Mouse (Mus musculus): Measurements from ENCODE around the gene Klhl2.

The Klhl2 gene

DNA sequence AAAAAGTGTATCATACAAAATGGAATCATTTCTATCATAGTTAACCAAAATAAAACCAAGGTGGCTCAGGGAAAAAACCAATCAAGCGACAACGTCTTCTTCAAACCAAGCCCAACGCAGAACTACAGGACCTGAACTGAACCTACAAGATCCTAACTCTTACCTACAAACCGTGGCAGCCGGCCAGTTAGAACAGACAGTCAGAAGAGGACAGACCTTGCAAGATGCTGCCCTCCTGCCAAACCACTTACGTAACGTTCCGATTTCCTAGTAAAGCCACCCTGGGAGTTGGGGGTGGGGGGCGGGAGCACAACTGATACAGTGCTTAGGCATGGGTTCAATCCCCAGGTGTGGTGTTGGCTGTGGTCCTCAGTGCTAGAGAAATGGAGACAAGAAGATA is 82.8 kb downstream of the Klhl2 start:
- DNase-seq, result no peak

DNA sequence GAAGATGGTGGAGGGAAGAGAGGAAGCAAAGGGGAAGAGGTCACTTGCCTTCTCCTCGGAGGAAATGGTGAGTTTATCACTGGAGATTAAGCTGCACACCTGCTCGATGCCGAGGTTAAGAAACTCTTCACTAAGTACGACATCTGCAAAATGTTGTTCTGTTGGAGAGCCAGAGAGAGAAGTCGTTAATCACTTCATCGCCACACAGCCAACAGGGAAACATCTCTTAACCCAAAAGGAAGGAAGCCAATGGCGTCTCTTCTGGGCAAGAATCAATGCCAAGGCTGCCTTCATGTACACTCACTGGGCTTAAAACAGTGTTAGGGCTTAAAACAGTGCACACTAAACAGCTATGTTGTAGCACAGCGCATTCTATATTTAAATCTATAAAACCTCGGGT is 85.7 kb downstream of the Klhl2 start:
- no peak for DNase-seq

DNA sequence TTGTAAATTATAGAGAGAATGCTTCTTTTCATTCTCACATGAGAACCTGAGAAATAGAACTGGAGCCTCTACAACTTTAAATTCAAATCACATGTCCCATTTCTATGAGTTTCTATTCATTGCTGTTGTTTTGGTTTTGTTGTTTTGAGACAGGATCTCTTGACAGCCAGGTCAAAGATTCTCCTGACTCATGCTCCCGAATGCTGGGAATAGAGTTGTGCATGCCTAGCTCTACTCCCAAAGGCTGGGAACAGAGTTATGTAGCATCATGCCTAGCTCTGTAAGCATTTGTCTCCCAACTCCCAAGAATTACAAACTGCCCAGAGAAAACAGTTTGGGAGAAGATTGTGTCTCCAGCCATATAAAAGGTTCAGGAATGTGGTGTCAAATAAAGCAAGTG is 87.1 kb downstream of the Klhl2 start:
- DNase-seq, result no peak

DNA sequence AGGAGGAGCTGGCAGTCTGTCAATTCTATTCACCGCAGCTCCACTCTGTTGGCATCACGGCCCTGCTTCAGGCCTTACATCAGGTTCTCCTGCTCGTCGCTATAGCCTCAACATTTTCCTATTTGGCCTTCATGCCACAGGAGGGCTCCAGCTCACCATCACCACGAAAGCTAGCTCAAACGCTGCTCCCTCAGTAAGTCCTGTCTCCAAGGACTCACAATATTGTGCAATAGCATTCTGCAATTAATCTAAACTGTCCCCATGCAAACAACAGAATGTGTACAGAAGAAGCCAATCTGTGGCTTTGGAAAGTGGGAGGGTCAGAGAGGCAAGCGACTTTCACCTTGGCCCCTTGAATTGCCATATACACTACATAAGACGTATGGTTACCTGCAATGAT is 88.4 kb downstream of the Klhl2 start:
- no peak for DNase-seq

DNA sequence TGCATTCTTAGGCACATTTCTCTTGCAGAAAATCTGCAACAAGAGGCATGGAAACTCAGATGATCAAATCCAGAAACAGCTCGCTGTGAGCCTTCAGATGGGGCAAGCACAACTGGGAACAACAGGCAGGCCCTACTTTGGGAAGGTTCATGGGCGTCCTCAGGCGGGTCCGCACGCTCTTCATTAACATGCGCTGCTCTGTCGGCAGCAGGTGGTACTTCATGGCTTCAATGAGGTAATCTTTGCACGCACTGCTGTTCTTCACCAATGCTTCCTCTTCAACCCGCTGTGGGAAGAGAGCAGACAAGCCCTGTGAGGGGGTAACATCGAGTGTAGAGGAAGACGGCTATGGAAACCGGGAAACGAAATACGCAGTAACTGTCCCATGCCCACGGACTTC is 91.9 kb downstream of the Klhl2 start:
- no peak for DNase-seq

DNA sequence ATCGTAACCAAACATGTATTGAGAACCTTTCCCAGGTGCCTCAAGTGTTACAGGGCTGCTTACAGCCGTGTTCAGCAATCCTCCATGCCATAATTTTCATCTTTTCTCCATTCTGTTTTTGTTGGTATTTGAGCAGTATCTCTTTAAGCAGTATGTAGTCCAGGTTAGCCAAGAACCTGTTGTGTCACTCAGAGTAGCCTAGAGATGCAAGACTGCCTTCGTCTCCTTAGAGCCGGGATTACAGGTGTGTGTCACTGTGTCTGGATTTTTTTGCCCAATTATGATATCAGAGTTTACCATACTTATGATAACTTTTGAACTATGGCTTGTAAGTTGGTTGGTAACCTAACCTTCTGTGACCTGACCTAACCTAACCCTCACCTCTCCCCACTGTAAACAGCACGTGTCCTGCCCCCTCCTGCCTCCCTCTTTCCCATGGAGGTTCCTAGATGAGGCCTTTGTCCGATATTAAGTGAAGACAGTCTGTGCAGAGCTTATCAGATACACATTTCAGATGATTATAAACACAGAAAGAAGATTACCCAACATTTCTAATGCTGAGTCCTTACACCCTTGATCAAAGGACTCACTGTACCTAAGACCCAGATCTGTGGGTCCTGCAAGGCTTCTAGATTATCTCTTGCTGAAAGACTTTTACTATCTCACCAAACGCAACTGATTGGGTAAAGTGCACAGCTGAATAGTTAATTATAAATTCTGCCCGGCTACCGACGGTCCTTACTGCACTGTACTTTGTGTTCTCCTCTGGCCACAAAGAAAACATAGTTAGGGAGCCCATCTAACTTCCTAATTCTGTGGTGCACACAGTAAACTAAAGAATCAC is 103.4 kb downstream of the Klhl2 start:
- no peak for DNase-seq

DNA sequence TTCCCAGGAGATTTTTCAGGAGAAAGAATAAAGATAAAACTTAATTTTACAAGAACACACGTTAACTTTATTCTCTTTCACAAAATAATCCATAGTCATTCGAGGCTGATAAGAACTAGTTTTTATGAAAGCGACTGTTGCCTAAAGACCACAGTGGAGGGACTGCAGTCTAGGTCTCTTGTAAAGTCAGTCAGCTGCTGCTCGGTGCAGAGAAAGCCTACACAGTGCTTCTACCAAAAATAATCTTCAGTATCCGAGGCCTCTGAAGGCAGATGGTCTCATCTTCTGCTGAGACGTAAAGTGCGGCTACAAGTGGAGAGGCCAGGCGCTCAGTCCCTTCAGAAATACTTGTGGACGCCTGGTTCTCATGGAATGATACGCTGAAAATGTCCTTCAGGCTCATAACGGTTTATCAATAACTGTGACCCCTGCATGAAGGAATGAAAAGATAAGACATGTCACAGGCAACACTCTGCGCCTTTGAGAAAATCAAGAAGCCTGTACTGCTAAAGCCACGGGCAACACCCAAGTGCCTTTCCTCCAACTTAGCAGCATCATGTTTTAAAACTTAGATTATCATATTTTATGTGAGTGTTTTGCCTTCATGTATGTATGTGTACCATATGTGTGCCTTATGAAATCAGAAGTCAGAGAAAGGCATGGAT is 109.1 kb downstream of the Klhl2 start:
- DNase-seq, result no peak

DNA sequence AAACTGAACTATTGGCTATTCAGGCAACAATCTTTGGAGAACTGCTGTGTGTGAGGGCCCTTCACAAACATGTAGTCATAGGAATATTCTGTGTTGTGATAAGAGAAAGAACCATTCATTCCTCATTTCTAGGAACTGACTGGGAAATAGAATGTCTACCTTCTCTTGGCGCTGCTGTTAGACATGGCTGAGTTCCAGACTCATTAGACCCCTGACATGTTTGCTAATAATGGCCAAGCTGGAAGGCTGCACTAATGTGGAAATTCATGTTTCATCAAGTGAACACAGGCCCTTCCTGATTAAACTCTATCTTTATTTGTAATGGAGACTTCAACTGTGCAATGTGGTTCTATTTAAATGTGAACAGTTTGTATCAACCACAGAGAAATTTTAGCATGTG is 110.9 kb downstream of the Klhl2 start:
- no peak for DNase-seq

DNA sequence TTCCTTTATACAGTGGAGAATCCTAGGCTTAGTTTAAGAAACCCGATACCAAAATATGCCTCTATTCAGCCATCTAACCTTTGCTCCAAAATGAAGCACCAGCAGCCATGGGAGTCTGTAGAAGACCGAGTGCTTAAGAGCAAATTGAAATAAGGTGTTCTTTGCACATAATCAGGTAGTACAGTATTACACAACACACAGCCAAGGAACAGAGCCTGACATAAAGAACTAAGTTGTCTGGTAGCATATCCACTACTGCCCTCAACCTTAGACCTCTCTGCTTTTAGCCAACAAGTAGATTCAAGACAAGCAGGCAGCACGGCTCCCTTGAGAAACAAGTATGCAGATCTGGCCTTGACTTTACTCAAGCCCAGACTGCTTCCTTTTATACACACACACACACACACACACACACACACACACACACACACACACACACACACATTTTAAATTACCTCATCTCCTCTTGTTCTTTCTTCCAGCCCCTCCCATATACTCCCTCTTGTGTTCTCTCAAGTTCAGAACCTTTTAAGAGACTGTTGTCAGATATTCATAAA is 113.0 kb downstream of the Klhl2 start:
- DNase-seq, result no peak

DNA sequence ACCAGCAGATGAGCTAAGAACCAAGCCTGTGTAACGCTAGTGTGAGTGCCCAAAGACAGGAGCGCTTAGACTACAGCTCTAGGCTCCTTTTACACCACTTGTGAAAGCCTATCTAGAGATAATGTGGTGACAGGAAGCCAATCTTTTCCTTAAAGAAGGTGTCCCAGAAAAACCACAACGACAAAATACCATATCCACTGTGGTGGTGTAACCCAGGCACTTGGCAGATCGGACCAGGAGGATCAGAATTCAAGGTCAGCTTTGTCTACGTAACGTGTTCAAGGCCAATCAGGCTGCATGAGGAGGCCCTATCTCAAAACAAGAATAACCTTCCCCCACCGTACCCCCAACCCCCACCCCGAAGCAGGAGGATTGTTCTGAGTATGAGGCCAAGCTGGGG is 114.7 kb downstream of the Klhl2 start:
- no peak for DNase-seq

DNA sequence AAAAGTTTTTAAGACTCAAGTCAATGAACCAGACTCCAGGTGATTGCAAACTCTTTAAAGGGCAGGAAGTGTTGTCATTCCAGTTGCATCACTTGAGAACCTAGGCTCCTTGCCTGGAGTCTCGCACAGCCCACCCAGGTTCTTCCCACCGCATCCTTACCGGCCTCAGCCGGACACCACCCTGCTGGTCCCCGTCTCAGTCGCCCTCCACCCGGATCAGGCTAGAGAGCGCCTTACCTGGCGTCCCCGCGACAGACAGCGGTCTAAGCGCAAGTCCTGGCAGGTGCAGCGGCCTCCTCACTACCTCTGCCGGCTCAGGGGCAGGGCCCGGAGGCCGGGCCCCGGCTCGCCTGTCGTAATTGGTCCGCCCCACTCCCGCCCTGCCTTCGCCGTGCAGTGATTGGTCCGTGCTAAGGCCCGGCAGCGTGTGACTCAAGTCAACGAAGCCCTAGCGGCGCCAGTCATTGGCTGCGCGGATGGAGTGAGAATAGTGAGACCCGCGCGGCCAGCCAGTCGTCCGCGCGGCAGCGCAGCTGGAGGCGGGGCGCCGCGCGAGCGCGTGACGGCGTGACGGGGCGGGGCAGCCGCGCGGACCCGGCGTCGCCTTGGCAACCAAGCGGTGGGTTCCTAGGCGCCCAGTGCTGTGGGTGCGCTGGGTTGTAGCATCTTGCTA is 116.4 kb downstream of the Klhl2 start, which contains the start of gene Msmo1:
Gene Msmo1, minus strand, starts transcription at position 522 of the 673 bp plus-strand sequence.
- peak; percentile 97 to 98 for DNase-seq

DNA sequence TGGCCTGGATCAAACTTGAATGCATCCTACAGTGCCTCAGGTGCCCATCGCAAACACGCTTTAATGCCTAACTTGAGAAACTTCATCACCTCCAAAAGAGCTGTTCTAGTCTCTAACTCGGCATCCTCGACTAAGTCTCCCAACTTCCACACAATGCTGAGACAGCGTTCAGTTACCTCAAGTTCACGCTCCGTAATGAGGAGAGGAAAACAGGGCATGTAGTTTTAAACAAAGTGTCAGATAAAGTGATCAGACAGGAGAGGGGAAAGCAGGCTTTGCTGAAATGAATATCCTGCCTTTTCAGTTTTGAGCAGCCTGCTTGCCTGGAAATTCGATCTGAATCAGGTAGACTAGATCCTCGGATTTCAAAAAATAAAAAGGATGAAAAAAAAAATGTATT is 117.2 kb downstream of the Klhl2 start:
- DNase-seq, result no peak

DNA sequence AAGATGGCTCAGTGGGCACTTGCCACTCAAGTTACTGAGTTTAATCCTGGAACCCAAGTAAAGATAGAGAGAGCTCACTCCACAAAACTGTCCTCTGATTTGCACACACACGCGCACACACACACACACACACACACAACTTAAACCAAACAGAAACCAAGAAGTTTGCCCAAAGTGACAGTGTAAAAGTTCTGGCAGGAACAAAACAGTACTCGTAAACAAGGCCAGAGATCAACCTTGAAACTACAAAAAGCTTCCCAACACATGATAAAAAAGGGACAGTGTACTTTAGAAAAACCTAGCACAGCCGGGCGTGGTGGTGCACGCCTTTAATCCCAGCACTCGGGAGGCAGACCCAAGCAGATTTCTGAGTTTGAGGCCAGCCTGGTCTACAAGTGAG is 121.7 kb downstream of the Klhl2 start:
- DNase-seq, result no peak

DNA sequence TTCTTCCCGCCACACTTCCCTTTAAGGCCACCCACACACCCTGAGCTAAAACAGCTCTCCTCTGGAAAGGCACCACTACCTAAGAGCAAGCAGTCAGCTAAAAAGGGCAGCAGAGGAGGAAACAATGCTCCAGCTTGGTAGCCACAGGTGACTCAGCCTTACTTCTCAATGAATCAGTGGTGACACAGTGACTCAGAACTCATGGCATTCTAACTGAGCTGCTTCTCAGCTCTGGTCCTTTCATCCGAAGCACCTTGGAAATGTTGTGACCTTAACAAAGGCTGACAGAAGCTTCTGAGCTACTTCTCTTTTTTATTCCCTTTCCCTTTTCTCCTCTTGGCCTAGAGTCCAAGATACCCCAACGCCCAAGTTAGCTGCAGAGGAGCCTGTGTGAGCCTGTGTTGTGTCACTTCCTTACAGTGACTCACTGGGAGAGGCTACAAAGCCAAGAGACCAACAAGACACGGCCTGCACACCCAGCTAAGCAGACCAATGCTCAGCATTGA is 123.6 kb downstream of the Klhl2 start:
- no peak for DNase-seq

DNA sequence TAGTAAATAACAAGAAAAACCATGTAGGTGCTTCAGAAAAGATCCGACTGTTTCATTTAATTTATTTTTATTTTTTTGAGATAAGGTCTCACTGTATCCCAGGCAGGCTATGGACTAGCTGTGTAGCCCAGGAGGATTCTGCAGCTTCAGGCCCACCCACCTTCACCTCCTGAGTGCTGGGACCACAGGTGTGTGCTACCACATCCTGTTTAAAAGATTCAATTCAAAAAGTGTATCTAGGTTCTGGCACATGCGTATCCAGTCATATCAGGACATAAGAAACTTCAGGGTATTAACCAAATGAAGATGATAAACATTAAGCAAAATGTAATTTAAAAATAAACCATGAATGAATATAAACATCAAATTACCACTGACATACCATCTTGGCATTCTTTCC is 126.6 kb downstream of the Klhl2 start:
- DNase-seq, result no peak

DNA sequence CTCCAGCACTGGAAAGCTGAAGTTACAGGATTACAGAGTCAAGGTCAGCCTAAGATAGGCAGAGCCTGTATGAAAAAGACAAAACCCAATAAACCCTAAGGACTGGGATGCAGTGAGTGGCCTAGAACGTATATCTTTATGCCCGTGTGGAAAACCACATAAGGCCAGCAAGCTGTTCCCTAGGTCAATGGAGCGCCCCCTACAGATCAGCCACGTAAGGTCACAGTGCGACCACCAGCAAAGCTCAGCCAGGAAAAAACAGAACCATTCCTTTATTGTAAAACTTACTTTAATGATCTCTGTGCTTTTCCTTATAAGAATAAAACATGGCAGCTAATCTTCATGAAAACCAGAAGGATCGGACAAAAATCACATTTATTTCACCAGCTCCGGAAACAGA is 131.9 kb downstream of the Klhl2 start:
- DNase-seq, result no peak

DNA sequence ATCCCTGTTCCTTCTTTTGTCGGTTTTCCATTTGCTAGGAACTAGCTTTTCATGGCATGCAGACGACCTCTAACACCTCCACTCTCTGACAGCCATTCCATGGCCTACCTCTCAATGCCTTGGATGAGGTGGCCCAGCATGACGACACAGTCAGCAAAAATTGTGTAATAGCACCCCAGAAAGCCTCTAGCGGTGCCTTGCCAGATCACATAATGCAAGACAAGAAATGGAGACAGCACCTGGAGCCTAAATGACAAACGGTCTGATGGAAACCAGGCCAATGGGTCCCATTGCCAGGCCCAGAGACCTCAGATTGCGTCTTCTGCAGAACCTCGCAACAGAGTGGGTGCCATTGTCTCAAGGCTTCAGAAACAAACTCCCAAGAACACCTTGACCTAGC is 137.3 kb downstream of the Klhl2 start:
- no peak for DNase-seq

DNA sequence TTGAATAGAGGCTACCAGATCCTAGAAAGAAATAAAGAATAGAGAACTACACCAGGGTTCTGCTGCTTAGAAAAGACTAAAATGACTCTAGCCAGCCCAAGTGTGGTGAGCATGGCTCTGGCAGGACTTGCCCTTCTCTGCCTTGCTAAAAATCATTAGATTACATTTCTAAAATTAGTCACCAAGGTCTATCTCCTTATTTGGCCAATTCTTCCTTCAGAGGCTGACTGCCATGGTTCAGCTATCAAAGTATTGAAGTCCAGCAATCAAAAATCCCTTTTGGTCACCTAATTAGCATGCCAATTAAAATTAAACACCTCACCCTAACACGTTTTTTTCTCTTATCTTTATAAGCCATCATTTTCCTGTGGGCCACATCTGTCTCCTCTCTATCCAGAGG is 138.3 kb downstream of the Klhl2 start:
- DNase-seq, result no peak

DNA sequence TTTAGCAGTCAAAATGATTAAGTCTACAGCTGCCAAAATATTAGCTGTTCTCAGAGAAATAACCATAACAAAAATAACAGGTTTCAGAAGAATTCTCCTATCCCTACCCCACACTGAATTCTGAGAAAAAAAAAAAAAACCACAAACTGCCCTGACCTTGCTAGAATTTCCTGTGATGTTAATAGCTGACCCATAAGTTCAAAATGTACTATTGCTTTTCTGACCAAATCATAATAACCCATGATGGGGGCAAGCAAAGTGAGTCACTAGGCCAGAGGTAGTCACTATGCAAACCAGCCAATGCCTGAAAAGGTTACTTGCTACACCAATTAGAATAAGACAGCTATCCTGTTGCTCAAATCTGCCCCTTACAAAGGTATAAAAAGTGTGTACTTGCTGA is 142.3 kb downstream of the Klhl2 start:
- DNase-seq, result no peak

DNA sequence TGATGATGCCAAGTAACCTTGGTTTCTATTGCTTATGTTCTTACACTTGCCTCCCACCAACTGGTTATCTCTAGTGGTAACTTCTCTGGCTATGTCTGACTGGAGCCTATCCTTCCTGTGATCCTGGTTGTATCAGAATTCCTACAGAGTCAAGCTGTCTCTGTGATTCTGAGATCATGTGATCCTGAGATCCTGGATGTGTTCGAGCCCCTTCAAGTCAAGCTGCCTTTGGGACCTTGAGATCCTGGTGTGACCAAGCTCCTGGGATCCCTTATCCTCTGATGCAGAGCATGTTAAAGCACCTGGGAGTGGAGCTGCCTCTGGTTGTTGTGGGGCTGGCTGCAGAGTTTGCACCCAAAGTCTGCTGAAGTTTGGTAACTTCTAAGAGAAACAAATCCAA is 146.6 kb downstream of the Klhl2 start:
- DNase-seq, result no peak

DNA sequence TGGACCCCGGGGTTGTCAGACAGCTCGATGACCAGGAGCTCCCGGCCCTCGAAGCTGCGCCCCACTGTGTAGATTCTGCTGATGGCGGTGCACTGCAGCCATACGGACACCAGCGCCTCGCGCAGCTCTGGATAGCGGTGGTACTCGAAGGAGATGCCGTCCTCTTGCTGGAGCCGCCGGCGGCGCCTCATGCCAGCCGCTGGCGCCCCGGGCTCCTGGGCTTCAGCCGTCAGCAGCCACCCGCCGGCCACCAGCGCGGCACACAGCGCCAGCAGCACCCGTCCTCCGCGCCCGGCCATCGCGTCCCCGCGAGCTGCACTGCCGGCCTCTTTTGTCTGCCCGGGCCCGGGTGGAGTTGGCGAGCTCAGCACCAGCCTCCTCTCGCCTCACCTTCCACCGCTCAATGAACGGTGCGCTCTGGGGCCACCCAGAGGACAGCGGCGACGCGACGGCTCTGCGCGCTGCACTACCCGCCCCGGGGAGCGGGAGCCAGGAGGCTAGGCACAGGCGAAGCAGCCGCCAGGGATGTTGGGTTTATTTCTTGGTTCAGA is 157.1 kb downstream of the Klhl2 start, which contains the start of gene Cpe:
Gene Cpe, minus strand, starts transcription at position 404 of the 551 bp plus-strand sequence.
- peak in 1 of 2 experiments; percentile 3 for DNase-seq

DNA sequence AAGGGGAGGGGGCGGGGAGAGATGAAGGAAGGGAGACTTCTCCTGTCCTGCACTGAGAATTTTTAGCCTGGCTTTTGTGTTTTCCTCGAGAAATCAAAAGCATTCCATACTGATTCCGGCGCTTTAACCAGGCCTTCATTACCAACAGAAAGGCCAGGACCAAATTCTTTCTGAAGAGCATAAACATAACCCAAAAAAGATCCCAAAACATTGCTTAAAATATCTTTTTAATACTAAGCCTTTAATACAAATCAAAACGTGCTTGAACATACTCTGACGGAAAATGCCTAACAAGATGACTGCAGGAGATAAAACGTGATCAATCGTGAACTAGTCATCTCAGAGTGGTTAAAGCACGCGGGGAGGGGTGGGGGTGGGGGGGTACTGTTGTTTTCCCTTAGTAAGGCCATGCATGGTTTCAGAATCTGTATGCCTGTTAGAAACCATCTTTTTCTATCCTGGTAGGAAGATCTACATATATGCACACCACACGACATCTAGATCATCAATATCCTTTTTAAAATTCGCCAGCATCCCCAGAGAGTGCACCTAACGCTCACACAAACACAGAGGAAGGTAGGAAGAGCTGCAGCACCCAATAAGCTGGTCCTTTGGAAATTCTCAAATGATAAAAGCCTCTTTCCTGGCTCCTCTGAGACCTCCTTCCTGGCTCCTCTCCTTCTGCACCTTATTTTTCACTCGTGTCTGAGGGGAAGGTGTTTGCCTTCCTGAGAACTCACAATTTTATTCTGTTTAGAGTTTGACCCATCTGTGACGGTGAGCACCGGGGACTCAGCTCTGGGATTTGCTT is 158.0 kb downstream of the Klhl2 start:
- no peak for DNase-seq
